Mouse (Mus musculus) frontal cortex, postnatal 25 days (tissue): Measurements from ENCODE around the gene Chic1.

Source experiments
- DNase-seq, 2 experiments: peaks; one replicate each; pipeline ENCODE4 v3.0.0; 2022; ENCODE audit warnings: low spot score in 2 of 2

Gene Chic1

GRCm38 (mm10) chrX:103432293-103432692 lies 76.0 kb downstream of the Chic1 start:
- no peak for DNase-seq

GRCm38 (mm10) chrX:103438023-103438422 lies 81.7 kb downstream of the Chic1 start:
- DNase-seq: no peak

- DNase-seq: no peak
These were observed 84.5 kb downstream of the Chic1 start for GRCm38 (mm10) chrX:103440803-103441202.

GRCm38 (mm10) chrX:103443755-103444154 lies 87.5 kb downstream of the Chic1 start:
- DNase-seq: no peak
